Mouse (Mus musculus): ENCODE measurements around the gene Tusc2. TPM values are rescaled to one million over a fixed set of nuclear protein-coding genes. Genes with fewer than 3 reads are reported as not detected.

Gene Tusc2
- 18.0 and 56.6 TPM in 2 replicates for polyA plus RNA-seq (2012; ENCODE audit: low replicate concordance)

DNA sequence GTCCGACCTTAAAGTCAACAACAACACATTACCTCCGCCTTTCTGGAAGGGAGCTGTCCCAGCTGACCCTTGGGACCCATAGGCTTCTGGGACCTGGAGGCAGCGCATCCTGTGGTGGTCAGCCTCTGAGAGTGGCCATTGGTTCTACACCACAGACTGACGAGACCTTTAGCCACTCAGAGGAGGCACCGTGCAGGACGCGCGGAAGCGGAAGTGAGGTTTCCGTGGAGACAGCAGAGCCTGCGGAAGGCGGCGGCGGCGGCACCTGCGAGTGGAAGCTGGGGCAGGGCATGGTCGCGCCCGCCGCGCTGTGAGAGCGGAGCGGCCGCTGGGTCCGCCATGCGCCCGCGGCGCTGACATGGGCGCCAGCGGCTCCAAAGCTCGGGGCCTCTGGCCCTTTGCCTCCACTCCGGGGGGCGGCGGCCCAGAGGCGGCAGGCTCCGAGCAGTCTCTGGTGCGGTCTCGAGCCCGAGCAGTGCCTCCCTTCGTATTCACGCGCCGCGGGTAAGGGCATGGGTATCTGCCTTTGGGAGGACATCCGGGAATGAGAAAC is at the start of gene Tusc2:
Tusc2 (plus strand) TSS at position 227 of the 553 bp plus-strand sequence.

DNA sequence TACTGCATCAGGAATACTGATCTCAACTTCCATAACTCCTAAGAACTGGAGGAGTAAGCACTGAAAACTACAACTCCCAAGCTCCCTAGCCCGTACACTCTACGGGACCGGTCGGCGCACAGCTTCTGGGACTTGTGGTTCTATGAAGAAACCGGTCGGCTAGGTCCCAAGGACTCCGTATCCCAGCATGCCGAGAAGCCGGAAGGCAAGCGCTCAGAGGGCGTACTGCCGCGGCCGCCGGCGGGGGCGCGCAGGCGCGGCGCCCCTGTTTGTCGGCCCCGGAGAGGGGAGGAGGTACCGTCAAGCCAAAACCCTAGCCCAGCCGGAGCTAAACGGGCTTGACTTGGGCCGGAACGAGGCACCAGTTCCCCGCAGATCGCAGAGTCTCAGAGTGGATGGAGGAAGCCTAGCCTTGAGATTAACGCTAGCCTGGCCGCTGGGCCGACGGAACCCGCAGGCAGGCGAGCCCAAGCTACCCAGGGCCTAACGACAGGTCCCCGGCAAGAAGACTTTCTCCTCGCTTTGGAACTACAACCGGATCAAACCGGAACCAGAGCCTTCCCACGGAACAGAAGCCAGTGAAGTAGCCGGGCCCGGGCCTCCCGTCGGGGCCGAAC is 29.2 kb upstream of the Tusc2 start, which contains the start of gene Tmem115:
Tmem115 (plus strand) TSS at position 155 of the 617 bp plus-strand sequence.

DNA sequence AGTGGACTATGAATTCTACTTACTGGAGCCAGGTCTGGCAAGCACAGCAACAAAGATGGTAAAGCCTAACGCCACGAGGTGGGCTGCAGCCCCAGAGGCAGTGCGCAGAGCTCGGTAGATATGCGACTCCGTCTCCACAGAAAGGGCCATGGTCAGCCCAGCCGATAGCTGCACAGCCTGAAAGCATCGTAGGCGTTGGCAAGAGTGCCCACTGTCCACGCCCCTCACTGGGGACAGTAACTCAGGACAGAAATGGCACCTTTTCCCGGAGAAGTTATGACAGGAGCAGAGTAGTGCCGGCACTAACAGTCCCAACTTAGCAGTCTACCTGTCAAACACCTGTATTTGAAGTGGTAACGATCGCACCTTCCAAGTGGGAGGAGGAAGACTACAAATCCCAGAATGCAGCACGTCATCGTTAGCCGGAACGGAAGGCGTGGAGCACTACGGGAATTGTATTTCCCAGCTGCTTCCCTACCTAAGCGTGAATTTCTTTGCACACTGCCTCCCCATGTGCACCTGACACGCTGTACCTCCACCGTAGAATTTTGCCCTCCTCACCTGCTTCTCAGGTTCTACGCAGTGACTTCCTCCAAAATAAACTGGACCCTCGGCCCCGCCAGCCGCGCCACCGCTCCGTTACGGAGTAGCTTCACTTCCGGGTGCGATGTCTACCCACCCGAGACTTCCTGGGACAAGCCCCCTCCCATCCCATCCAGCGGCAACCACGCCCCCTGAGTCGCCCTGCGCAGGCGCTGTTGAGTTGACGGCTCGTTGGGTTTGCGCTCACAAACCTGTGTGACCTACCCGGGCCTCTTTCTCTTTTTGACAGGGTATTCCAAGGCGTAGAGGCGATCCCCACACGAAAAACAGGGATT is 21.3 kb upstream of the Tusc2 start, which contains the start of the genes Cyb561d2 and Nprl2:
Cyb561d2 (minus strand) TSS at position 720 of the 878 bp plus-strand sequence.
Nprl2 (plus strand) TSS at position 753 of the 878 bp plus-strand sequence.

DNA sequence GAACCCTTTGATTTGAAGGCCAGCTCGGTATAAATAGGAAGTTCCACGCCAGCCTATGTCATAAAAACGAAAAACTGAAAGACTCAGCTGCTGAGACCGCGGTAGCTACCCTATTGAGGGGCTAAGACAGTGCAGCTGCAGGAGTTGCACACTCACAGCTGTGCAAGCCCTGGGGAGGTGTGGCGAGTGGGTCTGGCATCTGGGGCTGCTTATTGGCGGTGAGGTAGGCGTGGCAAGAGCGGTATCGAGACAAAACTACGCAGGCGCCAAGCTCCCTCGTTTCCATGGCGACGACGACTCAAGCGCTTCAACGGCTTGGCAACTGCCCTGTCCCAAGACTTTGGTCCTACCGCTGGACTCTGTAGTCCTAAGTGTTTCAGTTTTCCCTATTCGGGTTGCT is 16.0 kb upstream of the Tusc2 start, which contains the start of gene Zmynd10:
Zmynd10 (plus strand) TSS at position 273 of the 400 bp plus-strand sequence.

DNA sequence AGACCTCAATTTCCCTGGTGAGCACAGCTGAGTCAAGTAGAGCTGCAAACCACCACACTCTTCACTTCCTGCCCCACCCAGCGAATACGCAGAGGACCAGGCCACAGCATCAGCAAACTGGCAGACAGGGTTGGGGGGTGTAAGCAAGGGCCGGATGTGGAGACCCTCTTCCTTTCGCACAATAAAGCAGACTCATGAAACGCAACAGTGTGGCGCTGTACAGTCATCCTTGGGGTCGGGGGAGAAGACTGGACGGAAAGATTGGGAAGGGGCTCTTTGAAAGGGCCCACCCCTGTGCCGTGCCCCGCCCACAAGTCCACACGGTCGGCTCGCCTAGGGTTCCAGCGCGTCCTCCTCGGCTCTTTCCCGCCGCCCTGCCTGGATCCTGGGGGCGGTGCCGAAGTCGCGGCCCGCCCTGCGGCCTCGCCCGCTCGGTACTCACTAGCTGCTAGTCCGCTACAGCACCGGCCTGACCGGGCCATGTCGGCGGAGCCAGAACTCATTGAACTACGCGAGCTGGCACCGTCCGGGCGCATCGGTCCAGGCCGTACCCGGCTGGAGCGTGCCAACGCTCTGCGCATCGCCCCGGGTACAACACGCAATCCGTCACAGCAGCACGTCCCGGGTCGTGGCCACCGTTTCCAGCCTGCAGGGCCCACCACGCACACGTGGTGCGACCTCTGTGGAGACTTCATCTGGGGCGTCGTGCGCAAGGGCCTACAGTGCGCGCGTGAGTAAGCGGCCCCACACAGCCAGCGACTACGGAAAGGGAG is 11.8 kb upstream of the Tusc2 start, which contains the start of gene Rassf1:
Rassf1 (plus strand) TSS at position 439 of the 773 bp plus-strand sequence.

DNA sequence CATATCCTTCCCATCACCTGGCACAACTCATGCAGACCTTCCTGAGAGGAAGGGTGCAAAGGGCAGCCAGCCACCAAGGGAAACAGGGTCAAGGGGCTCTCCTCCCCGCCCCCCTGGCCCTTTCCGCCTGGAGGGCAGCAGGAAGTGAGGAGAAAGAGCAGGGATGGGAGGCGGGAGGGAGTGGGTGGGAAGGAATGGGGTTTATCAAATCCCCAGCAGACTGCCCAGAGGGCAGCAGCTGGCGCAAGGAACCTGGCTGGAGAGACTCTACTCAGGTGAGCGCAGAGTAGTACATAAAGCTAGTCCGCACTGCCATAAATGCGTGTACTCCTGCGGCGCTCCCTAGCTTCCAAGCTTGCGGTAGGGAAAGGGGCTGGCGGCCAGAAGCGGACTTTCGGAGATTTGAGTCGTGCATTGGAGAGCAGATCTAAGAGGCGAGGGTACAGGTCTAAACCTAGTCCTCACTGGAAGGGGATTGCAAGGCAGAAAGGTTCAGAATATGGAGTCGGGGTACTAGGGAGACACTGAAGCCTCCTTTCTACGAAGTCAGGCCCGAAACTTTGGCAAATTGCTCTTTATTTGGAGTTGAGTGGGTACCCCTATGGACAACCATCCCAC is 4.8 kb downstream of the Tusc2 start, which contains the start of gene Hyal2:
Hyal2 (plus strand) TSS at position 244 of the 618 bp plus-strand sequence.

DNA sequence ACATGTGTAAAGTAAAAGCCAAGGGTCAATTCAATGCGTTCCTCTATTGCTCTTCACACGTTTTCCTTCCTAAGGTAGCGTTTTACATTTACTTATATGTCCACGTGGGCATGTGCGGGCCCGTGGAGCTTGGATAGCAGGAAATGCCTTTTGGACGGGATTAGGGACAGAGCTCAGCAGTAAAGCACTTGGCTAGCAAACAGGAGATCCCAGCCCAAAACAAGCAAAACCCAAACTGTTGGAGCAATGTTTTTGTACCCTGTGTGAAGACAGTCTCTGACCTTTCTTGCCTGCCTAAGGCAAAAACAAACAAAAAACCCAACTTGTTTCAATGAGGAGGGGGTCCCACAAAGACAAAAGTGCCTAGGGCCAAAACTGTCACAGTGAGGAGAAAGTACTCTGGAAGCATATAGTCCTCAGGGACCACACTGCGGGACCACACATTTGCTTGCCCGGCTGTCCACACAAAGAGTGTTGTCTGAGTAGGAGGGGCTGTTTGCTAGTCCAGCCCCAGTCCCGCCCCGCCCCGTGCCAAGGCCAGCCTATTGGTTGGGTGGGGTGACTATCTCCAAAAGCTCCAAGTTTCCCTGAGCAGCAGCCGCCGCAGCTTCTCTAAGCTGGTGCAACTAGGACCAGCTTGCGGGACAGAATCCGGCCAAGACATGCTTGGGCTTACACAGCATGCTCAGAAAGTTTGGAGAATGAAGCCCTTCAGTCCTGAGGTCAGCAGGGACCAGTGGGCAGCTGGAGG is 13.5 kb downstream of the Tusc2 start, which contains the start of gene Hyal1:
Hyal1 (plus strand) TSS at position 571 of the 751 bp plus-strand sequence.

DNA sequence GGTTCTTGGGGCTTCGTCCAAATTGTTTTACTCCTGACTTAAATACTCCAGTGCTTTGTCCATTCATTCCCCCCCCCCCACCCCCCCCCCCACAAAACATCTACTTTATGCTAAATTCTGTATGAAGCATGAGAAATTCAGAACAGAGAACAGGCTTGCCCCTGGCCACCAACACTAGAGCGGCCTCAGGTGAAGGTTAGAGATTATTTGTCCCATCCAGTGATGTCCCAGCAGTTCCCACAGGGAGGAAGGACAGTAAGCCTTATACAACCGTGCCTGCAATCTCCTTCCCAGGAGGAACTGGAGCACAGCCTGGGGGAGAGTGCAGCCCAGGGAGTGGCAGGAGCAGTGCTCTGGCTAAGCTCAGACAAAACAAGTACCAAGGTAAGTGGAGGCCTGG is 15.5 kb downstream of the Tusc2 start, which contains the start of gene Naa80:
Naa80 (plus strand) TSS at position 301 of the 400 bp plus-strand sequence.

DNA sequence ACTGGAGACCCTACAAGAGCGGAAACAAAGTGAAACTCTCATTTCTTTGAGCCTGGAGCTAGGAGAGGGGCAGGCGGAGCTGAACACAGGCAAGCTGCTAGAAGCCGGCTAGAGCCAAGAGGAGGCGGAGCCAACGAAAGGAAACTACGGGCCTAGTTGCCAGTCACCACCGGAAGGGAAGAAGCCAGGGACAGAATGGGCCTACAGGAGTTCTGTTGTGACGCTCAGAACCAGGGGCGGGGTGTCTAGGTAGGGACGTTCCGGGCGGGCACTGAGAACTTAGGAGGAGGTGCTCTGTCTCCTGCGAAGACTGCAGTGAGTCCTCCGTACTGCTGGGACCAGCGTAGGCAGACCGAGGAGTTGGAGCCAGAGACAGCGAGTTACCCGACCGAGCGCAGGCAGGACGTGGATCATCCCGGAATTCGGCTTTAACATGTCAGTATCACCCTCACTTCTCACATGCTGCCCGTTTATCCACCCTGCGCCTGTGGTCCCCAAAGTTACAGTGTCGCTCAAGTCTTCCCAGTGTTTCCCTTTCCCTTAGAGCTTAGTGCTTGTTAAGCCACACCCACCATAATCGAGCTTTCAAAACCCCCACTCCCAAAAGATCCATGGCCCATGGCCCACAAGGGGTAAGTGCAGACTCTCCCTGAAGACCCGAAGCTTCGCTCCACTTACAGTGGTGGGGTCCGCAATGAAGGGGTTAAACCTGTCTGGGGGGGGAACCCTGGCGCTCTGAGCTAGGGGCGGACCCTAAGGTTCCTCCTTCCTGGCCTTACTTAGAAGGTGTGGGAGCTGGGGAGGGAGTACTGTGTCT is 17.7 kb downstream of the Tusc2 start, which contains the start of gene Hyal3:
Hyal3 (plus strand) TSS at position 318 of the 817 bp plus-strand sequence.

DNA sequence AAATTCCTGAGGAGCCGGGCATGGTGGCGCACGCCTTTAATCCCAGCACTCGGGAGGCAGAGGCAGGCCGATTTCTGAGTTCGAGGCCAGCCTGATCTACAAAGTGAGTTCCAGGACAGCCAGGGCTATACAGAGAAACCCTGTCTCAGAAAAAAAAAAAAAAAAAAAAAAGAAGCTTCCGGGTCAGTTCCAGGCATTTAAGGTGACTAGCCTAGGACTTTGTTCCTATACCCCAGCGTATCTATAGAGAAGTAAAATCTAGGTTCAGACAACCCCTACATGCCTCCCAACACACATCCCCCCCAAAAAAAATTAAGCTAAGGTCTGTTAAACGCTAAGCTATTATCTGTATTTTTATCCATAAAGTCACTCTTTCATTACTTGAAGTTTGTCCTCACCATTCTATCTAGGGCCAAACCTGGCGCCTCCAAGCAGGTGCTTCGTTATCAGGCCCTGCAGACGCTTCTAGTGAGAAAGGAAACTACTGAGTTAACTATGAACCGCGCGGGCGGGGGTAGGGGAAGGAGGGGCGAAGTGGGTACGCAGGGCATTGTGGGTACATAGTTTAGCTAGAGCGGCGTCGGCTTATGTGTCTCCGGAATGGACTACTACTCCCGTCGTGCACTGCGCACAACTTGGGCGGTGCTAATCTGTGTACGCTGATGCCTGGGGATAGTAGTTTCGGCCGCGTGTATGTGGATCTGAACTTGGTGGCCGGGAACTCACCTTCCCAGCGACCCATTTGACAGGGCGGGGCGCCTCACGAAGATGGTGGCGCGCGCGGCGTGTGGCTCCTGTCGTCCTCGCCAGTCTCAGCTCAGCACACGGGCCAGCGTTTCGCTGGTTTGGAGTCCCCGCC is 24.1 kb downstream of the Tusc2 start, which contains the start of gene Ifrd2:
Ifrd2 (plus strand) TSS at position 669 of the 859 bp plus-strand sequence.

DNA sequence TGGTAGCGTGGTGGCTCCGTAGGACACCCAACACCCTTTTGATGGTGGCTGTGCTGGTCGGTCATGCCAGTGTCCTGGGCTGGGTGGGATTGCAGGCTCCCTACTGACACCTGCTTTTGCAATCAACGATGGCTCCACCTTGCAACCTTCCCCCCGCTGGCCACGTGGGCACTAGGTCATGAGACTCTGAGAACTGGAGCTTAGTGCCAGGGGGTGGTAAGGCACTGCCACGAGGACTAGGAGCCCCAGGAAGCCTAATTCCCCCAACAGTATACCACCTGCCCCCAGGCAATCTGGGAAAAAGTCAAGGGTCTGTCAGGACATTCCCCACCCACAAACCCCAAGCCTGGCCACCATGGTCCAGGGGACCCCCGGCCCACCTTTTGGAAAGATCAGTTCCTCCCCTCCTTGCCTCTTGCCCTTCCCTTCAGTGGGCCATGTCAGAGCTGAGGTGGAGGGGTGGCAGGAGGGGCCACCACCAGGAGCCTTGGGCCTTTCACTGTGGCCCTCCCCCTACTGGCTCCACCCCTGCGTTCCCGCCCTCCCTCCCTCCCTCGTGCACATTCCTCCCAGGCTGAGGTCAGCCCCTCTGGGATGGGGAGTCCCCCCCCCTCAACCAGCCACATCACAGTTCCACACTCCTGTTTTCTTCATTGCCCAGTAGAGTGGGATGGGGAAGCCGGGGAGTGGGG is 45.8 kb downstream of the Tusc2 start, which contains the start of gene Sema3b:
Sema3b (minus strand) TSS at position 489 of the 692 bp plus-strand sequence.

Other genes with a start within 250 kb of the Tusc2 start
- 2.8 and 8.0 TPM in 2 replicates for gene Hemk1, start 224.9 kb upstream of the Tusc2 start, polyA plus RNA-seq (2012; ENCODE audit: low replicate concordance)
- gene 6430571L13Rik, start 222.7 kb upstream of the Tusc2 start, polyA plus RNA-seq (2012; ENCODE audit: low replicate concordance) = 0.22 and 0.29 TPM in 2 replicates
- gene Cacna2d2, start 163.6 kb upstream of the Tusc2 start, polyA plus RNA-seq (2012; ENCODE audit: low replicate concordance) = 5.4 and 12.0 TPM in 2 replicates
- 32.1 and 48.8 TPM in 2 replicates for gene Tmem115, start 29.3 kb upstream of the Tusc2 start, polyA plus RNA-seq (2012; ENCODE audit: low replicate concordance)
- gene Cyb561d2, start 21.1 kb upstream of the Tusc2 start, polyA plus RNA-seq (2012; ENCODE audit: low replicate concordance) = 15.4 and 18.6 TPM in 2 replicates
- gene Nprl2, start 21.0 kb upstream of the Tusc2 start, polyA plus RNA-seq (2012; ENCODE audit: low replicate concordance) = 2.6 and 3.1 TPM in 2 replicates
- 0.29 and 1.1 TPM in 2 replicates for gene Zmynd10, start 16.0 kb upstream of the Tusc2 start, polyA plus RNA-seq (2012; ENCODE audit: low replicate concordance)
- 19.8 and 49.2 TPM in 2 replicates for gene Rassf1, start 11.7 kb upstream of the Tusc2 start, polyA plus RNA-seq (2012; ENCODE audit: low replicate concordance)
- gene Hyal2, start 4.7 kb downstream of the Tusc2 start, polyA plus RNA-seq (2012; ENCODE audit: low replicate concordance) = 9.6 and 21.4 TPM in 2 replicates
- 1.3 and 3.5 TPM in 2 replicates for gene Hyal1, start 13.7 kb downstream of the Tusc2 start, polyA plus RNA-seq (2012; ENCODE audit: low replicate concordance)
- gene Naa80, start 15.6 kb downstream of the Tusc2 start, polyA plus RNA-seq (2012; ENCODE audit: low replicate concordance) = 30.6 and 47.1 TPM in 2 replicates
- 0.51 TPM in 1 of 2 replicates, not detected in the other for gene Hyal3, start 17.6 kb downstream of the Tusc2 start, polyA plus RNA-seq (2012; ENCODE audit: low replicate concordance)
- 36.6 and 54.9 TPM in 2 replicates for gene Ifrd2, start 24.4 kb downstream of the Tusc2 start, polyA plus RNA-seq (2012; ENCODE audit: low replicate concordance)
- 0.28 and 0.46 TPM in 2 replicates for gene Sema3b, start 46.0 kb downstream of the Tusc2 start, polyA plus RNA-seq (2012; ENCODE audit: low replicate concordance)
- 1,369 and 2,388 TPM in 2 replicates for gene Gnai2, start 72.1 kb downstream of the Tusc2 start, polyA plus RNA-seq (2012; ENCODE audit: low replicate concordance)
- not detected in 2 replicates for gene Slc38a3, start 106.3 kb downstream of the Tusc2 start, polyA plus RNA-seq (2012; ENCODE audit: low replicate concordance)
- gene Gnat1, start 116.5 kb downstream of the Tusc2 start, polyA plus RNA-seq (2012; ENCODE audit: low replicate concordance) = not detected in 2 replicates
- 3.2 and 4.7 TPM in 2 replicates for gene Sema3f, start 147.2 kb downstream of the Tusc2 start, polyA plus RNA-seq (2012; ENCODE audit: low replicate concordance)
- gene Rbm5, start 207.7 kb downstream of the Tusc2 start, polyA plus RNA-seq (2012; ENCODE audit: low replicate concordance) = 53.7 and 57.1 TPM in 2 replicates

Data from hematopoietic multipotent progenitor cell, adult 10-12 weeks (in vitro differentiated cells).